Mouse (Mus musculus) small intestine, adult 2 months (tissue): ENCODE data around the gene Git2. TPM values are rescaled to one million over a fixed set of nuclear protein-coding genes. Genes with fewer than 3 reads are reported as not detected.
A peak's percentile ranks its signal among the peaks of the same experiment; 100 is the strongest.

Experiments
- H3K27ac ChIP-seq: fragments of 200-500 bp; 2 replicates; pipeline ENCODE4 v1.5.1; 2012; ENCODE audit warnings: low read depth, low read length, control low read depth, inconsistent platforms; ENCODE audit not compliant: insufficient read depth
- H3K27me3 ChIP-seq: fragments of 200-500 bp; 2 replicates; pipeline ENCODE4 v1.6.1; 2012; ENCODE audit warnings: mild to moderate bottlenecking, moderate library complexity, low read length, inconsistent platforms; ENCODE audit not compliant: control insufficient read depth, insufficient read depth
- H3K36me3 ChIP-seq: fragments of 200-500 bp; 2 replicates; pipeline ENCODE4 v1.6.1; 2012; ENCODE audit warnings: mild to moderate bottlenecking, low read length, control low read depth, inconsistent platforms; ENCODE audit not compliant: control insufficient read depth, insufficient read depth
- H3K4me1 ChIP-seq: fragments of 200-500 bp; 2 replicates; pipeline ENCODE4 v1.6.1; 2012; ENCODE audit warnings: low read length, inconsistent platforms, mixed read lengths; ENCODE audit not compliant: control insufficient read depth, insufficient read depth, insufficient read length
- H3K4me3 ChIP-seq: fragments of 200-500 bp; 2 replicates; pipeline ENCODE4 v1.5.1; 2012; ENCODE audit warnings: low read depth, mild to moderate bottlenecking, control low read depth, inconsistent platforms, low read length, moderate library complexity
- CTCF ChIP-seq: fragments of 200-500 bp; IDR thresholded peaks from 2 replicates; pipeline ENCODE4 v1.5.1; 2012; ENCODE audit warnings: low read depth, mild to moderate bottlenecking, control low read depth, inconsistent platforms, low read length, moderate library complexity, mixed read lengths; ENCODE audit not compliant: insufficient replicate concordance, insufficient read length; ENCODE audit errors: extremely low read depth
- POLR2A ChIP-seq: fragments of 200-500 bp; IDR thresholded peaks from 2 replicates; pipeline ENCODE4 v1.6.1; 2012; ENCODE audit warnings: low read depth, mild to moderate bottlenecking, control low read depth, inconsistent platforms, low read length, moderate library complexity
- WGBS: fragments of 180-500 bp; shearing (Covaris S2); methylation state at CpG from one replicate; pipeline ENCODE4 v1.1.7; 2018; 5-methylcytosine and 5-hydroxymethylcytosine counted together
- polyA plus RNA-seq: library from polyadenylated mRNA; depleted of rRNA; stranded (reverse); fragments of >200 nt; gene quantifications from 2 replicates; pipeline ENCODE4 v1.2.3, GENCODE M21; 2012

The Git2 gene
- polyA plus RNA-seq, 1 experiment = 25.1 TPM

DNA sequence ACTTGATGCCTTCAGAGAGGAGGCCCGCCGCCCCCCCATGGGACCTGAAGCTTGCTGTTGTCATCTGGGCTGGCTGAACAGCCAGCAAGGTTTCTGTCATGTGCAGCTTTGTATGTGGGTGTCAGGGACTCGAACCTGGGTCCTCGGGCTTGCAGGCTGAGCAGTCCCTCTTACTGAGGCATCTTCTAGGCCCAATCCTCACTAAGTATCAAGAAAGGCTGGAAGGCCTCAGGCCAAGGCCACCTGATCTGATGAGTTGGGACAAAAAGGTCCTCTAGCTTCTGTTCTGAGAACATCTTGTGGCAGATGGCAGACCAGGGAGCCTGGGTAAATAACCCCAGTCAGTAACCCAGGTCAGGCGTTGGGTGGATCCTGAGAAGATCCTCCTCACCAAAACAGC lies 34.5 kb upstream of the Git2 start:
- WGBS = 92% methylated on average over 5 of the region's 5 CpGs
- no peak for TF ChIP-seq POLR2A
- TF ChIP-seq CTCF = no peak
- Histone ChIP-seq H3K27ac (no peak overlapping the region), H3K4me1 (no peaks in the 10 kb centered on the region), H3K4me3 (no peak overlapping the region), H3K36me3 (peaks cover 13% of the 10 kb centered on the region), H3K27me3 (no peaks in the 10 kb centered on the region)

DNA sequence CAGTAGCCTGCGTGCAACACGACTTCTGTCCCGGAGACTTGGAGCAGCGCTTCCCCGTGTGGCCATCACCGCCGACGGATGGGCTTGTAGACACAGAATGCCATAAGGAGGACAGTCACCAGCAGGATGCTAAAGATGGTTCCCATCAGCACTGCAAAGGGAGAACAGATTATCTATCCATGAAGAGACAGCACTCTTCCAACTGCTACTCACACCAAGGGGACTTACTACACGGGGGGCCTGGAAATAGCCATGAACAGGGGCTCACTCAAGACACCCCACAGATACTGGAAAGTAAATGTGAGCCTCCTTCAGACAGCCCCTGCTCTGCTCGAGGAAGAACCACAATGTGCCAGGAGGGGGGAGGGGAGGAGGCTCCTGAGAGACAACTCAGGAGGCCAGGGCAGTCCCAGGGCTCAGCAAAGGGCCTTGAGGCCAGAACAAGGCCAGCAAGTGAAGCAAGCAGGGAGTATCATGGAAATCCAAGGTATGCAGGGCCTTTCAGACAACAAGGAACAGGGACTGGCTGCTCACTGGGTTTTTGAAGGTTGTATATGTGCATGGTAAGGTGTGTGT lies 34.0 kb upstream of the Git2 start:
- WGBS = 83% methylated on average over 10 of the region's 10 CpGs
- no peak overlapping the region for H3K4me3 ChIP-seq
- no peaks in the 10 kb centered on the region for H3K4me1 ChIP-seq
- no peaks in the 10 kb centered on the region for H3K27me3 ChIP-seq
- no peak overlapping the region for H3K27ac ChIP-seq
- peaks cover 18% of the 10 kb centered on the region for H3K36me3 ChIP-seq
- TF ChIP-seq CTCF = no peak
- no peak for TF ChIP-seq POLR2A

DNA sequence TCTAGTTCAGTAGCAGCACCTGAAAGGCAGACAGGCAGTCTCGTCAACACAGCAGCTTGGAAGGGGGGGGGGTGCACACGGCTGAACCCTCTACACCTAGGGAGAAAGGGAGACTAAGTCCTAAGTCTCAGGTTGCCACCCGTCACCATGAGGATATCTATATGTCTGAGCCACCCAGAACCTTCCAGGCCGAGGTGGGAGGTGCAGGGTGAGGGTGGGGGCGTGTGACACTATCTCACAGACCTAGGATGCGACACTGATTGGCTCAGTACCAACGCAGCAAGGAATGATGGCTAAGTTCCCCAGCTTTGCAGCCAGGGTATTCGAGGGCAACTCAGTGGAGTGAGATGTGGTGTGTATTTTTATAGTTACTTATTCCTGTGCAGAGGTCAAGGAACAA lies 33.1 kb upstream of the Git2 start:
- 91% methylated on average over 8 of the region's 8 CpGs for WGBS

DNA sequence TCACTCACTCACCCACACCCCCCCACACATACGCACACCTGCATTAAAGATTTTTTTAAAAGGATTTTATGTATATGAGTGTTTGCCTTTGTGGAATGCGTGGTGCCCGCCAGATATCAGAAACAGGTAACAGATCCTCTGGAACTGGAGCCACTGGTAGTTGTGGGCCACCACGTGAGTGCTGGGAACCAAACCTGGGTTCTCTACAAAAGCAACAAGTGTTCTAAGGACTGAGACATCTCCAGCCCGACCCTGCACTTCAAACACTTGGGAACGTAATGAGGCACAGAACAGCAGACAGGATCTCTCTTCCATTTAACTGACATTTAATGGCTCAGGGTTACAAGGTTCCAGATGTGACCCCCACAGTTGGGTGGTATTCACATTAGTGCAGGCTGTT lies 32.6 kb upstream of the Git2 start:
- H3K4me1 ChIP-seq = no peaks in the 10 kb centered on the region
- TF ChIP-seq POLR2A = no peak
- no peak for TF ChIP-seq CTCF
- 90% methylated on average over 6 of the region's 6 CpGs for WGBS
- H3K27me3 ChIP-seq = no peaks in the 10 kb centered on the region
- H3K36me3 ChIP-seq = peaks cover 31% of the 10 kb centered on the region
- H3K4me3 ChIP-seq = no peak overlapping the region
- H3K27ac ChIP-seq = no peak overlapping the region

More for the DNA sequence above, 33.1 kb upstream of the Git2 start:
- Histone ChIP-seq H3K27me3 (no peaks in the 10 kb centered on the region), H3K4me3 (no peak overlapping the region), H3K27ac (no peak overlapping the region), H3K4me1 (no peaks in the 10 kb centered on the region), H3K36me3 (peaks cover 26% of the 10 kb centered on the region)
- TF ChIP-seq CTCF = no peak
- TF ChIP-seq POLR2A = no peak

DNA sequence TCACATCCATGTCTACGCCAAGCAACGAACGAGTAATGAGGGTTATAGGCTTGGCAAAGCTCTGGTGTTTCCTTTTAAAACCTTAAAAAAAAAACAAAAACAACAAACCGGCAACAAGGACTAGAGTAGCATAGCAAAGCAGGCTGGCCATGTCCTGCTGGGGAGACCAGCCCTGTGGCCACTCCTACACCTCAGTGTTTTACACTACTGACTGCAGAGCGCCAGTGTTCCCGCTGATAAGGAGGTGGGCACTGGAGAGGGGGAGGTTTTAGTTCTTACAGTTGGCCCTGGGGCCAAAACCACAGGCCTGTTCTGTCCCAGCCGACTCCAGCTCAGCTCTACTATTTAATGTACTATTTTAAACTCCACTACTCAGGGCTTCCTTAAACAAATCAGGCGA lies 32.2 kb upstream of the Git2 start:
- peaks cover 35% of the 10 kb centered on the region for H3K36me3 ChIP-seq
- TF ChIP-seq CTCF (no peak), POLR2A (no peak)
- H3K27ac ChIP-seq = no peak overlapping the region
- 63% methylated on average over 8 of the region's 8 CpGs for WGBS
- no peak overlapping the region for H3K4me3 ChIP-seq
- no peaks in the 10 kb centered on the region for H3K4me1 ChIP-seq
- H3K27me3 ChIP-seq = no peaks in the 10 kb centered on the region

DNA sequence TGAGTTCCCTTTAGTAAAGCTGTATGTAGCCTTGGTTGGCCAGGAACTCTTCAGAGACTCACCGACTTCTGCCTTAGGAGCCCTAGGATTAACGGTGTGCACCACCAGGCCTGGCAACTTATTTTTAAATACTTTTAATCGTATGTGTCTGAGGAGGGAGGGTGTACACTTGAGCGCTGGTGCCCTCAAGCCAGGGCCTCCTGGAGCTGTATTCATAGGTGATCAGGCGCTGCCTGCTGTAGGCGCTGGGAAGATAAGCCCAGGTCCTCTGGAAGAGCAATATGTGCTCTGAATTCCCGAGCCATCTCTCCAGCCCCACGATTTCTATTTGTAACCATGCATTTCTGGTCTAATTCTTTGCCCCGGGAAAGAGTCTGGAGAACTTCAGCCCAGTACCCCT lies 31.7 kb upstream of the Git2 start:
- no peak overlapping the region for H3K4me3 ChIP-seq
- H3K36me3 ChIP-seq = peaks cover 39% of the 10 kb centered on the region
- H3K27ac ChIP-seq = no peak overlapping the region
- TF ChIP-seq CTCF (no peak), POLR2A (no peak)
- whole genome bisulfite sequencing = 62% methylated on average over 9 of the region's 9 CpGs
- H3K27me3 ChIP-seq = no peaks in the 10 kb centered on the region
- no peaks in the 10 kb centered on the region for H3K4me1 ChIP-seq

DNA sequence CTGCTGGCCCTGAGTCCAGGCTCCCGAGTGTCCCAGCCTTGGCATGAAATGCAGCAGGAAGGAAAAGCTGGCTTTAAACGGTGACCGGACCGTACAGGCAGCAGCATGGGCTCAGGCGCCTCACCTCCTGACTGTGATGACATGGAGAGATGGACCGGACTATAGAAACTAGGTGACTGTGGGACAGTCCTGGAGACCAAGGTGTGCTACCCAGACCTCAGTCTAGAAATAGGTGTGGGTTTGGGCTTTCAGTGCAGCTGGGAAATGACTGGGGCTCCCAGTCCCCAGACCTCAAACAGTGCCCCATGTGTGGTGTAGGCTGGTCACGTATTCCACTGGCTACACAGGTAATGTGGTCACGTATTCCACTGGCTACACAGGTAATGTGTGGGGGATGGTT lies 31.3 kb upstream of the Git2 start:
- H3K4me1 ChIP-seq = no peaks in the 10 kb centered on the region
- H3K36me3 ChIP-seq = peaks cover 43% of the 10 kb centered on the region
- peak overlapping the region; percentile 63 for H3K27ac ChIP-seq
- no peak for TF ChIP-seq CTCF
- H3K27me3 ChIP-seq = no peaks in the 10 kb centered on the region
- 83% methylated on average over 8 of the region's 8 CpGs for WGBS
- peak overlapping the region; percentile 33 for H3K4me3 ChIP-seq
